Mouse (Mus musculus): ENCODE data around the gene Selenoh. TPM values are rescaled to one million over a fixed set of nuclear protein-coding genes. Genes with fewer than 3 reads are reported as not detected.
A peak's percentile ranks its signal among the peaks of the same experiment; 100 is the strongest.

Selenoh gene
- polyA plus RNA-seq, 1 experiment from 2014 or later = 310 TPM

GRCm38 (mm10) chr2:84637452-84638165, 33.0 kb downstream of the Selenoh start:
- Histone ChIP-seq H3K27ac (peak overlapping the region; percentile 39; the same call in 1 of the 2 replicates), H3K27me3 (no peaks in the 10 kb centered on the region), H3K4me3 (no peak overlapping the region), H3K4me1 (peaks cover 64% of the 10 kb centered on the region), H3K9ac (no peak overlapping the region), H3K9me3 (no peaks in the 10 kb centered on the region), H3K4me2 (replicated peaks) (peak overlapping the region; percentile 0; the same call in 1 of the 2 replicates), H3K36me3 (no peaks in the 10 kb centered on the region)
- WGBS = 26% methylated on average over 7 of the region's 7 CpGs
- ATAC-seq (ENCODE audit: low FRiP score, low read depth) = no peak

- ATAC-seq (ENCODE audit: low FRiP score, low read depth) = no peak
- 0 out of 2 replicates have a peak overlapping the region, but pooled peaks have one; percentile 35 for H3K9ac ChIP-seq
- no peaks in the 10 kb centered on the region for H3K36me3 ChIP-seq
- no peaks in the 10 kb centered on the region for H3K27me3 ChIP-seq
- WGBS = 30% methylated on average over 8 of the region's 8 CpGs
- peaks cover 73% of the 10 kb centered on the region for H3K4me1 ChIP-seq
- no peaks in the 10 kb centered on the region for H3K9me3 ChIP-seq
- peak overlapping the region; percentile 50 for H3K4me2 ChIP-seq (replicated peaks)
- H3K4me3 ChIP-seq = 0 out of 2 replicates have a peak overlapping the region, but pooled peaks have one; percentile 3
- H3K27ac ChIP-seq = peak overlapping the region; percentile 91
Measured at GRCm38 (mm10) chr2:84636231-84636741, 34.3 kb downstream of the Selenoh start.

- no peak overlapping the region for H3K4me3 ChIP-seq
- peak; percentile 92 for ATAC-seq (ENCODE audit: low FRiP score, low read depth)
- WGBS = 2% methylated on average over 2 of the region's 2 CpGs
- no peak overlapping the region for H3K9ac ChIP-seq
- H3K27ac ChIP-seq = peak overlapping the region; percentile 91
- H3K4me2 ChIP-seq (replicated peaks) = peak overlapping the region; percentile 50
- H3K27me3 ChIP-seq = no peaks in the 10 kb centered on the region
- H3K4me1 ChIP-seq = peaks cover 73% of the 10 kb centered on the region
- no peaks in the 10 kb centered on the region for H3K9me3 ChIP-seq
- no peaks in the 10 kb centered on the region for H3K36me3 ChIP-seq
Measured at GRCm38 (mm10) chr2:84635611-84636010, 35.0 kb downstream of the Selenoh start.

GRCm38 (mm10) chr2:84634934-84635482, 35.6 kb downstream of the Selenoh start:
- 35% methylated on average over 4 of the region's 4 CpGs for WGBS
- Histone ChIP-seq H3K4me1 (peaks cover 73% of the 10 kb centered on the region), H3K9ac (no peak overlapping the region), H3K9me3 (no peaks in the 10 kb centered on the region), H3K36me3 (no peaks in the 10 kb centered on the region), H3K27me3 (no peaks in the 10 kb centered on the region), H3K27ac (peak overlapping the region; percentile 91), H3K4me3 (no peak overlapping the region), H3K4me2 (replicated peaks) (peak overlapping the region; percentile 50)
- no peak for ATAC-seq (ENCODE audit: low FRiP score, low read depth)

- Histone ChIP-seq H3K4me3 (no peak overlapping the region), H3K27me3 (no peaks in the 10 kb centered on the region), H3K4me2 (replicated peaks) (0 out of 2 replicates have a peak overlapping the region, but pooled peaks have one; percentile 11), H3K4me1 (peaks cover 70% of the 10 kb centered on the region), H3K9ac (no peak overlapping the region), H3K27ac (no peak overlapping the region; the same call in 1 of the 2 replicates), H3K36me3 (no peaks in the 10 kb centered on the region), H3K9me3 (no peaks in the 10 kb centered on the region)
- ATAC-seq (ENCODE audit: low FRiP score, low read depth) = no peak
- WGBS = 78% methylated on average over 4 of the region's 4 CpGs
Measured at GRCm38 (mm10) chr2:84634006-84634405, 36.6 kb downstream of the Selenoh start.

- Histone ChIP-seq H3K36me3 (no peaks in the 10 kb centered on the region), H3K27me3 (no peaks in the 10 kb centered on the region), H3K9me3 (no peaks in the 10 kb centered on the region), H3K9ac (no peak overlapping the region), H3K27ac (no peak overlapping the region), H3K4me3 (no peak overlapping the region), H3K4me2 (replicated peaks) (no peak overlapping the region), H3K4me1 (peaks cover 60% of the 10 kb centered on the region)
- no peak for ATAC-seq (ENCODE audit: low FRiP score, low read depth)
- 12% methylated on average over 3 of the region's 3 CpGs for WGBS
Measured at GRCm38 (mm10) chr2:84632999-84633398, 37.6 kb downstream of the Selenoh start.

- 86% methylated on average over 1 of the region's 1 CpGs for WGBS
- Histone ChIP-seq H3K9me3 (no peaks in the 10 kb centered on the region), H3K4me2 (replicated peaks) (no peak overlapping the region), H3K27me3 (no peaks in the 10 kb centered on the region), H3K4me3 (no peak overlapping the region), H3K36me3 (no peaks in the 10 kb centered on the region), H3K4me1 (peaks cover 54% of the 10 kb centered on the region), H3K27ac (no peak overlapping the region), H3K9ac (no peak overlapping the region)
- no peak for ATAC-seq (ENCODE audit: low FRiP score, low read depth)
Measured at GRCm38 (mm10) chr2:84632001-84632400, 38.6 kb downstream of the Selenoh start.

- H3K36me3 ChIP-seq = peaks cover 17% of the 10 kb centered on the region
- WGBS = 23% methylated on average over 3 of the region's 3 CpGs
- H3K27ac ChIP-seq = no peak overlapping the region
- no peaks in the 10 kb centered on the region for H3K9me3 ChIP-seq
- H3K27me3 ChIP-seq = no peaks in the 10 kb centered on the region
- H3K4me3 ChIP-seq = no peak overlapping the region
- no peak overlapping the region for H3K9ac ChIP-seq
- peak; percentile 48; the same call in 1 of the 2 replicates for ATAC-seq (ENCODE audit: low FRiP score, low read depth)
- H3K4me2 ChIP-seq (replicated peaks) = no peak overlapping the region
- H3K4me1 ChIP-seq = 0 out of 2 replicates have a peak, but pooled peaks cover 10% of the 10 kb centered on the region
Measured at GRCm38 (mm10) chr2:84627036-84627435, 43.5 kb downstream of the Selenoh start.

- no peak overlapping the region; the same call in 1 of the 2 replicates for H3K27ac ChIP-seq
- H3K9ac ChIP-seq = no peak overlapping the region
- no peak overlapping the region for H3K4me3 ChIP-seq
- H3K4me2 ChIP-seq (replicated peaks) = no peak overlapping the region
- H3K36me3 ChIP-seq = peaks cover 17% of the 10 kb centered on the region
- 0 out of 2 replicates have a peak, but pooled peaks cover 4% of the 10 kb centered on the region for H3K4me1 ChIP-seq
- H3K9me3 ChIP-seq = no peaks in the 10 kb centered on the region
- no peak for ATAC-seq (ENCODE audit: low FRiP score, low read depth)
- H3K27me3 ChIP-seq = no peaks in the 10 kb centered on the region
- 68% methylated on average over 7 of the region's 7 CpGs for WGBS
Measured at GRCm38 (mm10) chr2:84626366-84626975, 44.1 kb downstream of the Selenoh start.

- Histone ChIP-seq H3K4me1 (0 out of 2 replicates have a peak, but pooled peaks cover 4% of the 10 kb centered on the region), H3K27me3 (no peaks in the 10 kb centered on the region), H3K9ac (no peak overlapping the region), H3K9me3 (no peaks in the 10 kb centered on the region), H3K36me3 (peaks cover 40% of the 10 kb centered on the region), H3K4me2 (replicated peaks) (no peak overlapping the region), H3K27ac (no peak overlapping the region), H3K4me3 (no peak overlapping the region)
- ATAC-seq (ENCODE audit: low FRiP score, low read depth) = no peak
- WGBS = 94% methylated on average over 17 of the region's 17 CpGs
Measured at GRCm38 (mm10) chr2:84624201-84624600, 46.4 kb downstream of the Selenoh start.

GRCm38 (mm10) chr2:84623428-84624119, 47.0 kb downstream of the Selenoh start:
- Histone ChIP-seq H3K4me2 (replicated peaks) (no peak overlapping the region), H3K9ac (no peak overlapping the region), H3K27me3 (no peaks in the 10 kb centered on the region), H3K4me1 (0 out of 2 replicates have a peak, but pooled peaks cover 4% of the 10 kb centered on the region), H3K4me3 (no peak overlapping the region), H3K36me3 (peaks cover 46% of the 10 kb centered on the region), H3K27ac (no peak overlapping the region), H3K9me3 (no peaks in the 10 kb centered on the region)
- WGBS = 88% methylated on average over 3 of the region's 3 CpGs
- ATAC-seq (ENCODE audit: low FRiP score, low read depth) = no peak
